Mouse (Mus musculus) mature B cell (primary cell): ENCODE data around the gene Rbpj.

Source experiments
- in situ Hi-C: fragments of 300-500 bp; cut with MboI; formaldehyde crosslinking; loops from 2 replicates; pipeline ENCODE4 v1.14.3; 2019

Rbpj gene

GRCm38 (mm10) chr5:53469098-53469776, 3.3 kb downstream of the Rbpj start:
- in situ Hi-C loops: no loop called here

DNA sequence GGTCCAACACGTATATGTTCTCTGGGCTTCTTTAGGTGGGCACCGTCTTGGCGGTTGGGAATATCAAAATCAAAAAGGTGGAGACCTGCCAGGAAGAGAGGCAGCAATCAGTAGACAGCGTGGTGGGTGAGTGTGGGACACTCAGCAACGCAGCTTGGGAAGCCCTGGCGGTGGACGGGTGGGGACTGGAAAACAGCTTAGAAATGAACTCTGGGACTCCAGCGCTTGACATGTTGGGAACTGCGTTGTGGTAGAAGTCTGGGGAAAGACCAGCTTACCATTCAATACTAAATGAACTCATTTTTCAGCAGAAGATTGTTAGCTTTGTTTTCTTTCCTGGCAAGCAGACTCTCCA, 3.8 kb downstream of the Rbpj start:
- in situ Hi-C loops: no loop called here

DNA sequence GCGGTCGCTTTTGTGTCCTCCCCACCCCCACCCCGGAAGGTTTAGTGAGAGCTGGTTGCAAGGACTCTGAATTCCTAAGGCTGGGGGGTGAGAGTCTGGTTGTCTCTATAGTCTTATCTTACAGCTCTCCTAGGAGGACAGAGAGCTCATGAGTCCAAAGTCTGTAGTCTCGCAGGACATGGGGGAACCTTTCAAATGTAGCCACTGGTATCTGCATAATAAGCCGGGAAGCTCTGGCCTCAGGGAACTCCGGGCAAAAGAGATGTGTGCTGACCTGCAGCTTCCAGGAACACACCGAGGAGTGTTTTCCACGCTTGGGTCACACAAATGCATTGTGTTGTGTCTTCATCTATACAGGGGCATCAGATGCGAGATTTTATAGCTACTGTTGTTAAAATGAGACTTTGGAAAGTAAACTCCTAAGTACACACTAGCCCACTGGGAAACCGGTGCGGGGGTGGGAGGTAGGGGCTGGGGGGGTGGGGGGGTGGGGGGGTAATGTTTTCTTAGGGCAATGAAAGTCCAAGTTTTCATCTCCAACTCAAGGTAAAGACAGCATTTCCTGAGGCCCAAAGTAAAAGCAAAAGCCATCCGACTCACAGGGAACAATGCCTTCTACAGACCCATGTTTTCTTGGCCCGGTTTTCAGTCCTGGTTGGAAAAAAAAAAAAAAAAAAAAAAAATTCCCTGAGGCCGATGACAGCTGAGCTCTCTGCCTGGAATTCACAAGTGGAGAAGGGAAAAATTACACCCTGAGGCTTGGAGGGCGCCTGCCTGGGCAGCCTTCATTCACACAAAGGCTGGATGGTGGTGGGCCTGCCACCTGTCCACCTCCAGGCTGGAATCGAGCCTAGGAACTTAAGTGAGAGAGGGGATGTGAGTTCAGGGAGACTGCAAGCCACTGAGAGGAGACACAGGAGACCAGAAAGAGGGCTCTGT, 4.5 kb downstream of the Rbpj start:
- in situ Hi-C loops: no loop called here

DNA sequence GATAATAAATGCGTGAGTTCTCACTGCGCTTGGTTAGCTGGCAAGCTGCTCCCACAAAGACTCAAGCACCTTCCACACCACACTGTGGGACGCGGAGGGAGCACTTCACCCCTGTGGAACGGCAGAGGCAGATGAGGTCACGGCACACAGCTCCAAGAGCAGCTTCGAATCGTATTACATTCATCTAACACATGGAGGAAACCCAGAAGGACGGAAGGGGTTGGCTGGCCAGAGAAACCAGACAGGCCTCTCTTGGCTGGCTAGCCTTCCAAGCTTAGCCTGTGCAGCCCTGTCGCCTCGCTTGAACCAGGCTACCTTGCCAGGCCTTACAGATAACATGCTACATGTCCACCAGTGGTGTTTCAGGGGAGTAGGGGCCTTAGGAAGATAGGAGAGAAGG, 6.5 kb downstream of the Rbpj start:
- in situ Hi-C loops: no loop called here

DNA sequence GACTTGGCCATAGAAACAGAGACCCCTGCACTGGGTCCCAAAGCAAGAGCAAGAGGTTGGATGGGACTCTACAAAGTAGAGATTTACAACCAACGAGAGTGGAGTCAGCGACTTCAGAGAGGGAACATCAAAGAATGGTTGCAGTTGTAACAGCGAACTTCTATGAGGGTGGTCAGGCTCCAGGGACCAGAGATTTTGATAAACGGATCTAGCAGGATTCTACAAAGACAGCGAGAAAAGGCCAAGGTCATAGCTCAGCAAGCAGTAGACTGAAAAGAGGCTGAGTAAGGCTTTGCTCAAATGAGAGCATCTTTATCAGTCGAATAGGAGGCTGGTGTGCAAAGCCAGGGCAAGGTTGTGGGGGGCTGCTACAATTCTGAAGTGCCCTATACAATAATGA, 13.2 kb downstream of the Rbpj start:
- in situ Hi-C loops: no loop called here

GRCm38 (mm10) chr5:53479891-53480290, 13.9 kb downstream of the Rbpj start:
- in situ Hi-C loops: no loop called here

DNA sequence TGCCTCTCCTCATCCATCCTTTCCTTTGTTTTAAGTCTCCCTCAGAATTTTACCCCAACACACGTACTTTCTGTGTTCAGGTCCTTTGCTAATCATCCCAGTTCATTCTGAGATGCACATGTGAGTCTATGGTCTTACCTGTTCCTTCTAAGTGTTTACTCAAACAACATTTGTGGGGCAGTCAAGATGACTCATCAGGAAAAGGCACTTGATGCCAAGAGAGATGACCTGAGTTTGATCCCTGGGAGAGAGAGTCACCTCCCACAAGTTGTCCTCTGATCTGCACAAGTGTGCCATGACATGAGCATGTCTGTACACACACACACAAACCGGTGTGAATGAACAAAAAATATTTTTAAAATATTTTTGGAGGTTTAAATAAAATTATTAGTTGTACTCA, 15.1 kb downstream of the Rbpj start:
- in situ Hi-C loops: no loop called here

- in situ Hi-C loops: no loop called here
Measured at GRCm38 (mm10) chr5:53485069-53485628, 19.2 kb downstream of the Rbpj start.

DNA sequence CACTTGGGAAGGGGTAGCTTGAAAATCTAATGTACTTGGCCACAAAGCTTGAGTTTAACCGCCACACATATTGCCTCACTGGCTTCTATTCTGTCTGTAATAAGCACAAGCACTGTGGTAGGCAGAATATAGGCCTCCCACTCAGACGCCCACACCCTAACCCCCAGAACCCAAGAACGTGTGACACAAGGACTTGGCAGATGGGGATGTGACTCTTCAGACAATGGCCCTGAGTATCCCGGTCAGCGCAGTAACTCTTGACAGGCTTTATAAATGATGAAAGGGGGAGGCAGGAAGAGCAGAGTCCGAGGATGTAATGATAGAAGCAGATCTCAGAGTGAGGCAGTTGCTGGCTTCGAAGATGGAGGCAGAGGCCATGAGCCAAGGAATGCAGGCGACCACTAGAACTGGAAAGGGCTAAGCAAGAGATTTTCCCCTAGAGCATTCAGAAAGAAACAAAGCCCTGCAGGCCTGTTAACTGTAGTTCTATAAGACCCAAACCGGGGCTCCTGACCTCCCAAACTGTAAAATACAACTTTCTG, 20.1 kb downstream of the Rbpj start:
- in situ Hi-C loops: no loop called here

- in situ Hi-C loops: no loop called here
Measured at GRCm38 (mm10) chr5:53486966-53487592, 21.1 kb downstream of the Rbpj start.

DNA sequence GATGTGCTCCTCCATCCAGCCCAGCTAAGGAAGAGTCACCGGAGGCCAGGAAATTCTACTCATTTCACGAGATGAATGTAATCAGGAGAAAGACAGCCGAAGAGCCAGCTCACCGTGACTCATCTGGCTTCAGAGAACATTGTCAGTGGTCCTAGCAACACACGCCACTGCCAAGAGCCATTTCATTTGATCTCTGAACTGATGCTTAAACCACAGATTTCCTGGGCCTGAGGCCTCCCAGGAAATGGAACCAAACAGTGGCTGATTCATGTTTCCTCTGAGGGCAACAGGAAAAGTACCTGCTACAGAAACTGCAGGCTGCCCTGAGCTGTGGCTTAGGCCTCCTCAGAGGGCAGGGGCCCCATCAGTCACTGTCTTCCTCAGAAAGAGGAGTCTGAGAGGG, 24.7 kb downstream of the Rbpj start:
- in situ Hi-C loops: no loop called here

GRCm38 (mm10) chr5:53493756-53494155, 27.8 kb downstream of the Rbpj start:
- in situ Hi-C loops: no loop called here

- in situ Hi-C loops: no loop called here
Measured at GRCm38 (mm10) chr5:53494536-53495159, 28.7 kb downstream of the Rbpj start.

GRCm38 (mm10) chr5:53496846-53497549, 31.0 kb downstream of the Rbpj start:
- in situ Hi-C loops: no loop called here

GRCm38 (mm10) chr5:53499571-53499970, 33.6 kb downstream of the Rbpj start:
- in situ Hi-C loops: no loop called here

- in situ Hi-C loops: no loop called here
Measured at GRCm38 (mm10) chr5:53500509-53501145, 34.7 kb downstream of the Rbpj start.

GRCm38 (mm10) chr5:53503261-53503660, 37.3 kb downstream of the Rbpj start:
- in situ Hi-C loops: no loop called here

DNA sequence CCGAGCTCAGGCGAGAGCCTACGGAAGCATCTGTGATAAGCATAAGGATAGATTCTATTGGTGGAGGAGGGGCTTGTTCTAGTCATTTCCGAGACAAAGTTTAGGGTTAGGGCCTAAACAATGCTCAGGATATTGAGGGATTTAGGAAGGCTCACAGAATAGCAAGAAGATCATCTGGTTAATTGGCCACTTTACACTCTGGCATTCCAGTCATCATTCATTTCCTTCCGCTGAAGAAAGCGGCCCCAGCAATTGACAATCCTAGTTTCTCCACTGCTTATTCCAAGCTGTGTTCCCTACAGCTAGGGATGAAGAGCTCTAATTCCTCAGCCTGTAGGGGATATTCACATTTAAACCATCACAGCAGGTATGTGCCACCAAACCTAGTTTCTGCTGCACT, 39.8 kb downstream of the Rbpj start:
- in situ Hi-C loops: no loop called here

DNA sequence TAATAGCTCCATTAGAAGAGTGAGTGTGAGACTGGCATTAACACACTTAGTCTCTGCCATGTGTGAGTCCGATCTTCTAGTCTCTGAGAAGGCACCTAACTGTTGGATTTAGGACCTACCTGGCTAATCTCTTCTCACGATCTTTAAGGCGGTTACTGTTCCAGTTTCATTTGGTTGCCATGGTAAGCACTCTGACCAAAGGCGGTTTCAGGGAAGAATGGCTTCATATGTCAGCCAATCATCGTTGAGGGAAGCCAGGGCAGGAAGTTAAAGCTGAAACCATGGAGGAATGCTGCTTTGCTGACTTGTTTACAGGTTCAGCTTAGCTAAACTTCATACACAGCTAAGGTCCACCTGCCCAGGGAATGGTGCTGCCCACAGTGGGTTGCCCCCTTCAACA, 41.4 kb downstream of the Rbpj start:
- in situ Hi-C loops: no loop called here

- in situ Hi-C loops: no loop called here
Measured at GRCm38 (mm10) chr5:53509465-53509864, 43.5 kb downstream of the Rbpj start.

DNA sequence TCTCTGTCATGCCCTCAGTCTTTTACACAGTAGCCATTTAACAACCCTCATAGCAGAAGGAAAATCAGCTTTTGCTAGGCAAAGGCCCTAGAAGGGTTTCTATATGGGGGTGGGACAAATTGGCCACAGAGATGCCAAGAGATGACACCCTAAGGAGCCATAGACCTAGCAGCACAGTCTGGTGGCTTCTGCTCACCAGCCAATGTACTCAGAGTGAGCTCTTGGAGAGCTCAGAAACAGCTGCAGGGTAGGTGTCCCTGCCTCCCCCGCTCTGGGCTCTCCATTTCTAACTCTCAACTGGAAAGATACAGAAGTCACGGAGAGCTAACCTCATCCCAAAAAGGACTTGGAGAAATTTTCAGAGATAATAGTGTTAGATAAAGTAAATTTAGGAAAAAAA, 44.0 kb downstream of the Rbpj start:
- in situ Hi-C loops: no loop called here
